Mouse (Mus musculus): Measurements from ENCODE around the gene Rtp2.
"Not testable (repeated sequence)": the region's sequence is repeated elsewhere in the genome, so short reads cannot be mapped to it uniquely, and the experiment has no call there.

The Rtp2 gene

DNA sequence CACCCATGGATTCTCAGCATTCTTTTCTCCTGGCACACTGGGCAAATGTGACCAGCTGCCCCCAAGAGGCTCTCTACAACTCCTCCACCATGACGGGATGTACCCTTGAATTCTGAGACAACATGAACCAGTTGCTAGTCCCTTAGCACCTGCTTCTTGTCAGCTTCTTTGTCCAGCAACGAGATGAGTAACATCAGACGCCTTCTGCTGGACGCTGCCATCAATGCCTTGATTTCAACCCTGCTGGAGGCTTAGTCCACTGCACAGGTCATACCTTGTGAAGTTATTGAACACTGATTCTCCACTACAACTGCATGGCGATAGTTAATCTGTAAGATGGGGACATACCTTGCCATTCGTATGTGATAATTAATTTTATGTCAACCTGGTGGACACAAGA is 15.5 kb upstream of the Rtp2 start:
- DNase-seq, result no peak

DNA sequence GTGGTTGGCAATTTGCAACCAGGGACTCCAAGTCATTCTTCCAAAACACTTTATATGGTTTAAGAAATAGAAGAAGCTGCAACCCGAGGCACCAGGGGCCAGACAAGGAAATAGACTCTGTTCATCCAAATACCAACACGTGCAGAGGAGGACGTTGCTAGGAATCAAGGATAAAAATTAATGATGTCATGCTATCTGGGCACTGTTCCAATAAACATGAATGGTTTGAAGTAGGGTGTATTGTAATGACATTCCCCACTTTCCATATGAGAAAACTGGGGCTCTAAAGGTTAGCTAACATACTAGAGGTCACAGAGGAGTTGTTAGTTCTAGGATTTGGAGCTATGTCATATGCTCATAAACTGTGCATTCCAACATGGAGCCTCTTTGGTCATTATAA is 12.6 kb upstream of the Rtp2 start:
- no peak for DNase-seq

GRCm38 (mm10) chr16:23934397-23934796 is 2.2 kb upstream of the Rtp2 start:
- DNase-seq, result no peak

DNA sequence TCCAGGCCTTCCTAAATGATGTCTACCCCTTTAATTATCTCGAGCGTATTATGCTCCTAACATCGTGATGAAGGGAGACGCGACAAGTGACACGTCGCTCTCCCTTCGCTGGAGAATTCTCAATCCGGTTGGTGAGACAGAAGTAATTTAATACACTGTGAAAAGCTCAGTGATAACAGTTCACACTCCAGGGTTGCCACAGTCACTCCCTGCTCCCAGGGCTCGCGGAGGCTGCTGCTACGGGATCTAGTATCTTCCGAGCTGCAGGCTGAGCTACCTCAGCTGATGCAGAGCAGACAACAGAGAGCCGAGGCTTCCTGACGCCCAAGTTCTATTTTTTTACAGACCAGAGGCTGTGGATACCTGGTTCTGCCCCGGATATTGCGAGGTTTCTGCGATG is 919 bp downstream of the Rtp2 start:
- DNase-seq, result no peak

- no peak for DNase-seq
These were observed 1.6 kb downstream of the Rtp2 start for GRCm38 (mm10) chr16:23930426-23931073.

DNA sequence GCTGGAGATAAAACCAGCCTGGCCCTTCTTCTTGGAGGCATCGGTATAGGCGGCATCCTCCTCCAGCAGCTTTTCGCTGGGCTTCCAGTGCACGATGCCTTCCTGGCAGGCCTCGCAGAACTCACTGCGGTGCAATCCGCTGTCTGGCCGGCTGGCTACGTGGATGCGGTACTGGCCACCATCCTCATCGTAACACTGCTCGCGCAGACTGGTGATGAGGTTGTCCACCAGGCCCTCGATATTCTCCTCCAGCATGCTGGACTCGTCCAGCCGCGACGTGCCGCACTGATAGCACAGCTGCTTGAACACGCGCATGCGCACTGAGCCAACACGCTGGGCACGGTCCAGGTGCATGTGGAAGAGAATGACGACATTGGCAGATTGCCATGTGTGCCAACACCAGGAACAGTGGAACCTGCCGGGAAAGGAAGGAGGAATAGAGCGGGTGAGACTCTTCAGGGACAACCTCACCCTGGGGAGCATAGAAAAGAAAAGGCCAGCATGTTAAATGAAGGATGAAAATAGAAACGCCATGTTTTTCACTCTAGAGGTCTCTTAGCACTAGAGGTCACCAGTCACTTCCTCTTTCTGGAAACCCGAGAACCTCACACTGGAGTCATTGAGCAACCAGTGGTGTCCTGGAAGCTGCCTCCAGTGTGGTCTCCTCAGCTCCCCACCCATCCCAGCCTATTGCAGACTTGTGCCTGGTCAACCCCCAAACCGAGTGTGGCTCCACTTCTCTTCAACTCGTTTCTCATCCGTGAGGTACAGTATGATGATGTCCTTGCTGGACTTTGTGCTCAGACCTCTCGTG is 4.7 kb downstream of the Rtp2 start:
- DNase-seq, result no peak

DNA sequence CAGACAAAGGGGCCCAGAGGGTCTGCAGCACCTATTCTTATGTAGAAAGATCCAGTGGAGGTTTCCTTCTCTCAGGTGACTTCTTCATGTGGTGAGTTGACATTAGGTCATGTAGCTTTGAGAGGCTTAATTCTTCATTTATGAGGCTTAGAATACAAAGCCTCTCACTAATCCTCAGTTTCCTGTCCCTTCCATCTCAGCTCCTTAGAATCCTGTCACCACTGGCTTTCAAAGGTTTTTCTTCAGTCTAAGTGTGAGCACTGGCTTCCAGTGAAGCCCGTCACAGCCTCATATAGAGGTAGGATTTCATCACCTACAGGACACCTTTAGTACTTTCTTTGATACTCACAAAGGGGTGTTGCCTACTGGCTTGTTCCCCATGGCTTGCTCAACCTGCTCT is 9.3 kb downstream of the Rtp2 start:
- no peak for DNase-seq

- no peak for DNase-seq
These were observed 10.5 kb downstream of the Rtp2 start for GRCm38 (mm10) chr16:23921697-23922096.

DNA sequence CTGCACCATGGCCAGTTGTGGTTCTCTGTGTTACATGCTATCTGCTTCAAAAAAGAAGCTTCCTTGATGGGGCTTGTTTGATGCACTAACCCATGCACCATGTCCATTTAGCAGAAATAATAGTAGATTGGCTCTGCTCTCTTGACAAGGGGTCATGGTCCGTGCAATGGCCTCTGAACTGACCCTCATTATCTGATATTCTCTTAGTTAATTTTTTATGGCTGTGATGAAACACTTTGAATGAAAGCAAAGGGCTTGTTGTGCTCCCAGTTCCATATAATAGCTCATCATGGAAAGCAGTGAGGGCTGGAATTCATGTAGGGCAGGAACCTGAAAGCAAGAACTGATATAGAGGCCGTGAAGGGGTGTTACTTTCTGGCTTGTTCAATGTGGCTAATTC is 12.8 kb downstream of the Rtp2 start:
- DNase-seq, result no peak

GRCm38 (mm10) chr16:23913401-23913800 is 18.8 kb downstream of the Rtp2 start:
- no peak for DNase-seq

- no peak for DNase-seq
These were observed 19.5 kb downstream of the Rtp2 start for GRCm38 (mm10) chr16:23912741-23913140.

- not testable (repeated sequence) for DNase-seq
These were observed 23.2 kb downstream of the Rtp2 start for GRCm38 (mm10) chr16:23909015-23909354.

- DNase-seq, result not testable (repeated sequence)
These were observed 23.8 kb downstream of the Rtp2 start for GRCm38 (mm10) chr16:23908076-23909014.

GRCm38 (mm10) chr16:23906586-23906985 is 25.6 kb downstream of the Rtp2 start:
- not testable (repeated sequence) for DNase-seq

- no peak for DNase-seq
These were observed 30.8 kb downstream of the Rtp2 start for GRCm38 (mm10) chr16:23901411-23901810.

- DNase-seq, result no peak
These were observed 32.1 kb downstream of the Rtp2 start for GRCm38 (mm10) chr16:23900061-23900460.

DNA sequence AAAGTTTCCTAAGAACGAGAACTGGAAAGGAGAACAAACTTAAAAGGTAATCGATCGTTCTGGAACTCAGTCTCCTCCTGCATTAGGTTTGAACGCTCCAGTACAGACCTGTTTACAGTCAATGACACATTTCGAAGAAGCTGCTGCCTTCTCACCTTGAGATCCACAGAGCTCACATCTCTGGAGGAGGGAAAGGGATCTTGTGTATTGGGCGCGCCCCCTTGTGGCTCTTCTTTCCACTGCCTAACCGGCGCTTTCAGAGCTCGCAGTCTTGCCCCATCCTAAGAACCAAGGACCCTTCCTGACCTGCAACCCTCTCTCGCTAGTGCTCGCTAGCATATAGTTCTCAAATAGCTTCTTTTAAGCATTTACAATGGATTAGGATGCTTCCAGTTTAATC is 33.4 kb downstream of the Rtp2 start:
- peak; percentile 76 for DNase-seq

DNA sequence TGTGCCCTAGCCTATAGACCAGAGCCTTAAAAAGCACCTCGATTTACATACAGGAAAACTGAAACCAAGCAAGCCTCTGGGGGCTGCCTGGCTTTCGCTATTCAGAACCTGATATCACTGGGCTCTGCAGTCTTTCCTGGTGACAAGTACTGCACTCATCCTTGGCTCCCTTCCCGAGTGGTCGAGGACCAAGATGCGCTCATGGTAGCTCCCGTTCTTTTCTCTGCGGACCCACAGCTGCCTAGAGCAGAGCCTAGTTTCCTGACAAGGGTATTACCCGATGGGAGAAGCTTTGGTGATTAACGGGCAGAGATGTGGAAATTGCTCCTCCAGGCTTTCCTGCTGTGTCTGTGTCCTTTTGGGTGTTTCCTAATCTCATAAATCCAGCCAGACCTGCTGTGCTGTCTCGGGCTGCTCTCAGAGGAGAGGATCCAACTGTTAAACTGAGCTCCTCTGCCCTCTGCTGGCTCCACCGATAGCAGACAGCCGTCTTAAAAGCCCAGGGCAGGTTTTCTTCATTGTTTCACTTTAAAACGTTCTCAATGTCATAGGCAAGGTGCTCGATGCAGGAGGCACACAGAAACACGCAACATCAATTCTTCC is 34.1 kb downstream of the Rtp2 start:
- DNase-seq, result peak; percentile 59

DNA sequence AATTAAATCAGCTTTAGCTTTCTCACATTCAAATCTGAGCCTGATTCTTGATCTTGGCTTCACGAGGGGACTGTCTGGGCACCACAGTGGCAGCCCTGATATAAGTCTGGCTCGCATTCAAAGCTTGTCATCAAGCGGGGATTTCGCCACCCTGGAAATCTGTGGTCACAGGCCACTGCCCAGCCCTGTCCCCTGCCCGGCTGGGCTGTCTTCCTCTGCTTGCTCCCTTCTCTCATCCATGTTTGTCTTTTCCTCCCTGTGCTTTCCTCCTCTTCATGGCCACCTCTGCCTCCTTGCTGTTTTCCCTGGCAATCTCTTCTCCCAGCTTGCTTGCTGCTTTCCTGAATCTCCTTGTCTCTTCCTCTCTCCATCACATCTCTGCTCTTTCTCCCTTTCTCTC is 34.7 kb downstream of the Rtp2 start:
- no peak for DNase-seq

GRCm38 (mm10) chr16:23895135-23895534 is 37.1 kb downstream of the Rtp2 start:
- DNase-seq, result no peak

DNA sequence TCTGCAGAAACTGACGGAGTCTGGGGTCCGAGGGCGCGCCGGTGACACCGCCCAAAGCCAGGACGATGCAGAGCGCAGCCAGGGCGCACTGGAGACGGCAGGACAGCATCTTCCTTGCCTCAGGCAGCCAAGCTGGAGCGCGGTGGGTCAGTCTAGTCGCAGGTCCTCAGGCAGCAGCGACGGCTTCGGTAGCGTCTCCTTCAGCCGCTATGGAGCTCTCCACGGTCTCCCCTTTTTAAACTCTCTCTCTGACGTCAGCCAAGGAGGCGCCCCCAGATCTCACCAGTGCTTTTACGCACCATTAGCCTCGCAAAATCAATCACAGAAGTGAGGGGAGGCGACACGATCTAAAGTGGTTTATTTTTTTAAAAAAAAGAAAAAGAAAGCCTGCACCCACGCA is 41.6 kb downstream of the Rtp2 start, which contains the start of gene Sst:
Gene Sst, minus strand, starts transcription at position 323 of the 400 bp plus-strand sequence.
- DNase-seq, result no peak

GRCm38 (mm10) chr16:23890151-23890550 is 42.0 kb downstream of the Rtp2 start:
- no peak for DNase-seq
